ENCODE assay signal across 20 mouse cellular contexts in the genomic region with DNA sequence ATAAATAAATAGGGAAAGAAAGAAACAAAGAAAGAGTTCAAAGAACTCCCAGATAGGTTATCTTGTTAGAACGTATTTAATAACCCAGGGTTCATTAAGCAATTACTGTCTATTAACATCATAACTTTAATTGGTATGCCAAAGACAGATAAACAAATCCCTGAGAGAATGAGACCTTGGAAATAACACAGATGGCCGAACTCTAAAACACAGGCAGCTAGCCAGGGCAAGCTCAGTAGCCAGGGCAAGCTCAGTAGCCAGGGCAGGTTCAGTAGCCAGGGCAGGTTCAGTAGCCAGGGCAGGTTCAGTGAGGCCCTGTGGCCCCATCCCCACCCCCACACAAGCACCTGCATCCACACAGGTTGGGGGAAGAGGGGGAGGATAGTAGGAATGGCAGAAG. TPM values are rescaled to one million over a fixed set of nuclear protein-coding genes. Genes with fewer than 3 reads are reported as not detected.
A peak's percentile ranks its signal among the peaks of the same experiment; 100 is the strongest.
DNase-seq lines count a peak whose midpoint lies in the region; ATAC-seq and TF ChIP-seq lines count a peak whose summit lies in the region.
"Had no signal": no experiment of that assay in that cellular context is flagged by ENCODE, and none has a peak within 500 bp of the region (broad histone marks: within the 10 kb centered on the region; RNA-seq: fewer than 3 reads in every experiment).

No protein-coding gene starts in this region.

- DNase-seq in heart, embryonic 10.5 days (ENCODE audit: low spot score): no peak
- no peak for DNase-seq in heart, adult 18-20 months
- DNase-seq in heart, postnatal 0 days (ENCODE audit: low spot score): no peak
- no peak for DNase-seq in heart, postnatal 4 days
- DNase-seq in retina, postnatal 1 day: peak; percentile 68
- DNase-seq in retina, embryonic 14.5 days (ENCODE audit: low spot score): no peak
- no peak for DNase-seq in ovary, postnatal 36 days (ENCODE audit: low spot score)
- DNase-seq: adrenal gland, adult 2 months; gastrocnemius, postnatal 10 days; kidney, adult 11 months; kidney, postnatal 14 days; liver, postnatal 0 days; right cerebral cortex, postnatal 25 days; thymus, adult 2 months had no signal

- H3K36me3 ChIP-seq in heart, embryonic 10.5 days: peaks cover 8% of the 10 kb centered on the region; the same call in 1 of the 2 replicates
- H3K36me3 ChIP-seq in heart, postnatal 0 days (replicated peaks; ENCODE audit: control insufficient read depth, insufficient read depth, low read length): no peaks in the 10 kb centered on the region; the same call in 1 of the 2 replicates
- H3K36me3 ChIP-seq in small intestine, adult 2 months (ENCODE audit: control insufficient read depth, insufficient read depth, low read length): no peaks in the 10 kb centered on the region
- H3K36me3 ChIP-seq: embryonic facial prominence, embryonic 13.5 days; limb, embryonic 15.5 days had no signal

- no peaks in the 10 kb centered on the region for H3K27me3 ChIP-seq in heart, embryonic 10.5 days (ENCODE audit: insufficient read depth, poor library complexity, severe bottlenecking)
- H3K27me3 ChIP-seq in heart, postnatal 0 days (ENCODE audit: control insufficient read depth, insufficient read depth, low read length): no peaks in the 10 kb centered on the region
- H3K27me3 ChIP-seq in small intestine, adult 2 months (ENCODE audit: control insufficient read depth, insufficient read depth, low read length): no peaks in the 10 kb centered on the region
- H3K27me3 ChIP-seq: embryonic facial prominence, embryonic 13.5 days; limb, embryonic 15.5 days had no signal

- no peak for ATAC-seq in heart, postnatal 0 days (ENCODE audit: insufficient read depth, low read depth)
- ATAC-seq: forebrain, embryonic 14.5 days; hindbrain, postnatal 0 days; liver, postnatal 0 days had no signal

- H3K4me3 ChIP-seq in heart, embryonic 10.5 days: peak overlapping the region; percentile 45
- H3K4me3 ChIP-seq in heart, postnatal 0 days (ENCODE audit: low read depth, low read length): peak overlapping the region; percentile 34
- no peak overlapping the region for H3K4me3 ChIP-seq in small intestine, adult 2 months (ENCODE audit: low read depth, low read length)
- H3K4me3 ChIP-seq: embryonic facial prominence, embryonic 13.5 days; limb, embryonic 15.5 days had no signal

- no peaks in the 10 kb centered on the region for H3K9me3 ChIP-seq in heart, embryonic 10.5 days
- no peaks in the 10 kb centered on the region for H3K9me3 ChIP-seq in heart, postnatal 0 days (replicated peaks; ENCODE audit: control insufficient read depth, low read length)
- H3K9me3 ChIP-seq: embryonic facial prominence, embryonic 13.5 days; limb, embryonic 15.5 days had no signal

- WGBS in heart, embryonic 10.5 days: 70% methylated on average over 2 of the region's 2 CpGs
- WGBS in heart, postnatal 0 days: 25% methylated on average over 2 of the region's 2 CpGs
- 23% methylated on average over 2 of the region's 2 CpGs for WGBS in small intestine, adult 2 months

- TF ChIP-seq POLR2A in small intestine, adult 2 months (IDR thresholded peaks at IDR 0.05; ENCODE audit: low read depth, low read length): no peak

- TF ChIP-seq EP300 in heart, postnatal 0 days (IDR thresholded peaks at IDR 0.05; ENCODE audit: low read depth): no peak

- peak overlapping the region; percentile 76 for H3K27ac ChIP-seq in heart, embryonic 10.5 days
- peak overlapping the region; percentile 57 for H3K27ac ChIP-seq in heart, postnatal 0 days (ENCODE audit: low read depth)
- H3K27ac ChIP-seq in small intestine, adult 2 months (ENCODE audit: insufficient read depth, low read depth, low read length): peak overlapping the region; percentile 35; the same call in 1 of the 2 replicates
- H3K27ac ChIP-seq: embryonic facial prominence, embryonic 13.5 days; hindbrain, postnatal 0 days; limb, embryonic 15.5 days had no signal

- no peak for TF ChIP-seq CTCF in heart, postnatal 0 days (IDR thresholded peaks at IDR 0.05; ENCODE audit: low read depth)
- TF ChIP-seq CTCF in small intestine, adult 2 months (IDR thresholded peaks at IDR 0.05; ENCODE audit: extremely low read depth, insufficient read length, insufficient replicate concordance, low read depth, low read length): no peak

- peak overlapping the region; percentile 37 for H3K9ac ChIP-seq in heart, postnatal 0 days (replicated peaks; ENCODE audit: low read depth, low read length)
- H3K9ac ChIP-seq: embryonic facial prominence, embryonic 13.5 days; limb, embryonic 15.5 days; liver, postnatal 0 days had no signal

- H3K4me2 ChIP-seq in heart, postnatal 0 days (ENCODE audit: low read depth, low read length): peak overlapping the region; percentile 63
- H3K4me2 ChIP-seq: embryonic facial prominence, embryonic 13.5 days; limb, embryonic 15.5 days; midbrain, embryonic 11.5 days had no signal

- peaks cover 31% of the 10 kb centered on the region for H3K4me1 ChIP-seq in heart, embryonic 10.5 days
- peaks cover 14% of the 10 kb centered on the region for H3K4me1 ChIP-seq in heart, postnatal 0 days (ENCODE audit: control insufficient read depth, insufficient read depth)
- H3K4me1 ChIP-seq in small intestine, adult 2 months (ENCODE audit: control insufficient read depth, insufficient read depth, insufficient read length, low read length): peaks cover 18% of the 10 kb centered on the region

RNA-seq across cellular contexts. Expression of gene Hopx, which starts 2.9 kb away (rescaled TPM):
- 6.7 and 11.5 TPM in 2 replicates for polyA plus RNA-seq in heart, embryonic 10.5 days (2016; fragmentation: Nextera tagmentation; extraction: Ambion mirVana)
- total RNA-seq in heart, adult 18-20 months (2021): 100 to 1,000 TPM; 417 to 443 TPM
- 510 and 558 TPM in 2 replicates for total RNA-seq in heart, postnatal 0 days (2014; rRNA removed; ENCODE audit: low replicate concordance)
- 41.0 and 42.6 TPM in 2 replicates for polyA plus RNA-seq in heart, postnatal 0 days (2015; fragmentation: Nextera tagmentation; extraction: Ambion mirVana)
- 100 to 1,000 TPM; 432 to 451 TPM for total RNA-seq in heart, postnatal 4 days (2021)
- polyA plus RNA-seq in small intestine, adult 2 months (2012; rRNA removed): 72.0 and 80.7 TPM in 2 replicates
